Mouse (Mus musculus): ENCODE data around the gene Tcf12.

The Tcf12 gene

DNA sequence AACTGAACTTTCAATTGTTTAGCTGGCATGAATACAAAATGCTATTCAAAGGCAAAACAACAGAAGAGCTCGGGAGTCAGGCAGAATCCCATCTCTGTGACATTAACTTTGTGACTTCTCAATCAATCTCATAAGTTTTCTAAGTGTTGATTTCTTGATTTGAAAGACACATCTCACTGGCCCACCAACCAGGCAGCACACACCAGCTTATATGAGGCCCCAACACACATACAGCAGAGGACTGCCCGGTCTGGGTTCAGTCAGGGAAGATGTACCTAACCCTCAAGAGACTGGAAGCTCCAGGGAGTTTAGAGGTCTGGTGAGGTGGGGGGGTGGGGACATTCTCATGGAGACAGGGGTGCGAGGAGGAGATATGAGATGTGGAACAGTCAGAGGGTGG, 132.8 kb downstream of the Tcf12 start:
- DNase-seq: no peak

DNA sequence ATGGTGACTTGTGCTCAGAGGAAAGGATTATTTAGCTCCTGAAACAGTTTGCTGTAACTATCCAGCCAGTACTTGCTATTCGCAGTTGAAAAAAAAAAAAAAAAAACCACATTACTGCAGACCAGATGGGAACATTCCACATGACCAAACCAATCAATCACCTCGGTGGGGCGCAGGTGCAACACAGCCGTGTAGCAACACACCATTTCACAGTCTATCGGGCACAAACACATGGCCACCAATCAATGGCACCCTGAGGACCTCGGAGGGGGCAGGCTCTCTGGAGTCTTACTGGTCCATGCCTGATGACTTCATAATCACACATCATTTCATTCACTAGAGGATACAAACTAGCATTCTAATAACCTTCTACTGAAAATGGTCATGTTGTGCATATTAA, 135.6 kb downstream of the Tcf12 start:
- DNase-seq: peak; percentile 16

DNA sequence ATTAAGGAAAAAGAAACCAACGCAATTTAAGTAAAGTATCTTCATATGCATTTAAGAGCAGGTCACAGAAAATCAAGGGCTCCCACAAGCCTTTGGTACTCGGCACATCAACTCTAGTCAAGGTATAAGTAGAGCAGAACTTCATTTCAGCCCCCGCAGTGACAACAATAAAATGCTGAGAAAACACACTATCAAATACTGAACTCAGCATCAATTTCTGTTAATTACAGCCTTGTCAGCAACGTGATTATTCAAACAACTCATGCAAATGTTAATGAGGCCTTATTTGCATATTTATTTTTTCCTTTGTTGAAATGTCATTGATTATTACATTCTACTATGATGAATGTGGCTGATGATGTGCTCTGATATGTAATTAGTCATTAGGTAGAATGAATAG, 136.5 kb downstream of the Tcf12 start:
- DNase-seq: no peak

DNA sequence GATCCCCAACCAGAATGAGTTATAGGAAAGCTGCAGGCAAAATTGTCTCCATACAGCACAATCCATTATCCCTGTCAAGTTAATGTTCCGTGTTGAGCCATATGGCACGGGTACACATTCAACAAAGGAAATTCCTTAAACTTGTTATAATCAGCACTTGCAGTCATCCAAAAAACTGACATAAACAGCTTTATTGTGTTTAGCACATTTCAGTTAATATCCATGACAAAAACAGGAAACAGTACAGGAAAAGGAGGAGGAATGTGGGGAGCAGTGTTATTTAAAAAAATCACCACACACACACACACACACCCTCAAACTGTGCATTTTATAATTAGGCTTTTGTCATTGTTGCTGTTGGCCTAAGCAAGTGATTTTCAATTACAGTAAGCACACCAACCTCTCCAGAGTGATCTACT, 137.1 kb downstream of the Tcf12 start:
- DNase-seq: no peak

DNA sequence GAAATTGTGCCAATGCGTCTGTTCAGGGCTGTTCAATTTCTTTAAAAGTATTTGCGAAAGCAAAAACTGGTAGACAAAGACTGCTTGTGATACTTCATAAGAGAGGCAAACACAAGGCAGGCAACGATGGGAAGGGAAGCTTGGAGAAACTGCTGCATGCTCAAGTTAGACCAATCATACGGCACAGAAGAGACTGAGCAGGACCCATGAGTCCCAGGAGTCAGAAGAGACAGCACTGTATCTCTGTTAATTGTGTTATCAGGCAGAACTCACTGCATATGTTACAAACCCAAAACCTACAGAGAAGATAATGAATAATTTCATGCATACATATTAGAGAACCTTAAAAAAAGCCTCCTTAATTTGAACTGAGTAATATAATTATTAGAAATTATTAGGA, 147.6 kb downstream of the Tcf12 start:
- no peak for DNase-seq

DNA sequence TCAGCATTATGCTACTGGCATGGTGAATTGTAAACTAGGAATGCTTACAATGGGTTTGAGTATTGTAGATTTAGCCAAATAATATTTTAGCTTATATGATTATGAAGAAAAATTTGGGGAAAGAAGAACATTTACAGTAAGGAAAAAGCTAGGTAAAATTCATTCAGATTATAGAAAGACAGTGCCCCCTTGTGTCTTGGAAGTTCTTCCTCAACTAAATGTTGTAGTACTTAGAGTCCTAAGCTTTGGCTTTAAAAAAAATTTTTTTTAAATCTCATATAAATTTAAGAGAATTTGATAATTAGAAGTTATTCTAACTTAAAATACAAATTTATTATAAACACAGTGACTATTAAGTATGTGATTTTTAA, 151.7 kb downstream of the Tcf12 start:
- DNase-seq: no peak

DNA sequence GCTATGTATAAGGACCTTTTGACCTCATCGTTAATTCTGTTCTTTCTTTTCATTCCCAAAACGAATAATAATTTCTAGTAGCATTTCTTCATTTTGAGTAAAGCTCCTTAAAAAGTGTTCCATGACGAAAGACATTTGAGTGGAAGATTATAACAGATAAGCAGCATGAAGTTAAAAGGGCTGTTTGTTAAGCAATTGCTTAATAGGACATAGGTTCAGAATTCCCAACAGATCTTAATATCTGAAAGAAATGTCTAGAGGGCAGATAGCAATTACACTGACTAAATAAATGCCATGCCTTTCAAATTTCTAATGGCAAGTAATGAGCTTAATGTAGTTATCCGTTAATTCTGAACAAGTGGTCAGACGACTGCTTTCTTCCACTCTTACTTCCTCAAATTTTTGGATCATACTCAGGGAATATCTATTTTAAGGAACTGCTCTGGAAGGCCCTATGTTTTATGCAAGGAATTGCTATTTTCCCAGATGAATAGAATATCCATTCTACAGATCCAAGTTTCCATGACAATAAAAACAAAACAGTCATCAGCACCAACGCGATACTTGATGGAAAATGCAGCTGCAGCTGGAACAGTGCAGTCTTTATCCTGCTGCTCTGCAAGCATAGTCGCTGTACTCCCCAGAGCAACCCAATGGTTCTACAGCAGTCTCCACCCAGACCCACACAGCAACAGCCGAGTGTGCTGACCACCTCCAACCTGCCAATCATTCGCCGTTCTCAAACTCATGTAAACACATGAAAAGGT, 152.2 kb downstream of the Tcf12 start:
- DNase-seq: no peak

DNA sequence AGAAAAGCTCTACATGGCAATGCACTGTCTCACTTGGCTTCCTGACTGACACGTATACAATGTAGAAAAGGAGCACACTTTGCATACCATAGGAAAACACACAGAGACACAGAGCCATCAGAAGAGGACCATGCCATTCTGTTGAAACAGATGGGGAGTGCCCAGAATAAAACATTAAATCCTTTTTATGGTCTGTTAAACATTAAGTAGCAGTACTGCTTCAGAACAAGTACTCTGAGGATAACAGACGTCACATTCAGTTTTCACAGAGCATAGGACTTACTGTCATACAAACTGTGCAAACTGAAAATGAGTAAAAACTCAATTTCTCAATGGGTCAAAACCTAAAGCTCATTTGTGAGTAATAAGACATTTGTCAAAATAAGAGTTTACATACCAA, 158.5 kb downstream of the Tcf12 start:
- no peak for DNase-seq

DNA sequence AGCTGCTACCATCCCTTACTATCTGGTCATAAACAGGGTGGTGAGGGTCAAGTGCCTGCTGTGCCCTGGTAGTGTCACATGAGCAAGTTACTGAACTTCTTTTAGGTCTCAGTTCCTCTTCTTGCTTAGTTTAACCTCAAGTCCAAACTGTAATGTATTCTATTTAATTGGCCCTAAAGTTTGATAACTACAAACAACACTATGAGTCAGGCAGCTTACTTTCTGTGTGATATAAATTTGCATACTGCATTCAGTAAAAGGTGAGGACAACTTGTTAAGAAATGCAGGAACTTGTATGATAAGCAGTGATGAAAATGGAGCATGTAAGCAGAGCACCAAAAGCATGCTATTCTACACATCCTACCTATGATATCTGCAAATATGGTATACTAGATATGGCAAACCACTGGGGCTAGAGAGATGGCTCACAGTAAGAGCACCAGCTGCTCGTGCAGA, 159.0 kb downstream of the Tcf12 start:
- no peak for DNase-seq

DNA sequence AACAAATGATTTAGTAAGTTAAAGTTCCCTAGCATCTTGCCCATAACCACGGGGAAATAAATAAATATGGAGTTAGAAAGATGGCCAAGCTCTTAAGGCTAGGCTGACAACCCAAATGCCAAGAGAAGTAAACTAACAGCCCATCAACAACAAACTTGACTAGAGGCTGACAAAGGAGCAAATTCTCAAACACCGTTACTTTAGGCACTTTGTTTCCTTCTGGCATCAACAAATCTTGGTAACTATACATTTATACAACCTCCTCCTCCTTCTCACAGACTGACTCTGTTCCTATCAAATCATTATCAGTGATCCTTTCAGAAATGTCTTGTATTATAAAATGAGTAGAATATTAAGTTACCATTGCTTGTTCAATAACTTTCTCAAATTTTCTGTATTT, 159.7 kb downstream of the Tcf12 start:
- no peak for DNase-seq

DNA sequence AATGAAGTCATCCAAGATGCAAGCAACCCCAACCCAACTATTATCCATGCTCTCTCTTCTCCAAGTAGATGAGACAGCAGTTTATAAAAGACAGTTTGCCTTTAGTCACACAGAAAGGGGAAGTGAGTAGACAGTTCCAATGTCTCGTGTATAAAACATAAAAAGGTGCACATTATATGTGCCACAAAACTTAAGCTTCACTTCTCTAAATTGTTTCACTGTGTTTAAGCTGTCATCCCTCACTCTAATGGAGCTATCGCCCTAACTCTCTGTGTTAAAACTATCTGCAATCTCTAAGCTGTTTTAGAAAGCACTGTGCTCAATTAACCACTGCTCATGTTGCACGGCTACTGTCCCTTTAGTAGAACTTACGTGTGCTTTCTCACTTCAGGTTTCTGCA, 160.3 kb downstream of the Tcf12 start:
- no peak for DNase-seq

DNA sequence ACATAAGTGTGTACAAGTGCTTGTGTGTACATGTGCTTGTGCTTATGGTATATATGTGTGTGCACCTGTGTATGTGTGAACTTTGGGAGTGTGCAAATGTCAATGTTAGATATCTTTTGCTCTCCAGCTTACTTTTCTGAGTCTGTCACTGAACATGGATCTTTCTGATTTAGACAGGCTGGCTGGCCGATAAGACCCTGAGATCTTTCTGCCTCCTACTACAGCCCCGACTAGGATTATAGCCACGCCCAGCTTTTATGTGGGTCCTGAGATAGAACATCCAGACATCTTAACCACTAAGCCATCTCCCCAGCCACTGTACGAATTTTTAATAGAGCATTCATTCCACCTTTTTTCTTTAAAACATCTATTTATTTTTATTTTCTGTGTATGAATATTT, 166.9 kb downstream of the Tcf12 start:
- DNase-seq: no peak

DNA sequence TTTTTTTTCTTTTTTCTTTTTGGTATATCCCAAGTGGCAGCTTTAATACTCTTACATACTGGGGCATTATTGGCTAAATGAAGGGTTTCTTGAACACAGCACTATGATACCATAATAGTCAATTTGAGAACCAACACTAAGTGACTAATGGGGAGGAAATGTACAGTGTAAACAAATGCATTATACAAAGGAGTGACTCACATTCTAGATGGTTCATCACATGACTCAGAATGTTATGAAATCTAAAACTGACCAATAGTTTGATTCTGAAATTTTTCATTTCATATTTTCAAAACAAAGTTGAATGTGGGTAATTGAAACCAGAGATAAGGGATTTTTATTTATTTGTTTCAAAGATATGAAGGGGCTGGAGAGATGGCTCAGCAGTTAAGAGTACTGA, 169.2 kb downstream of the Tcf12 start:
- DNase-seq: no peak

DNA sequence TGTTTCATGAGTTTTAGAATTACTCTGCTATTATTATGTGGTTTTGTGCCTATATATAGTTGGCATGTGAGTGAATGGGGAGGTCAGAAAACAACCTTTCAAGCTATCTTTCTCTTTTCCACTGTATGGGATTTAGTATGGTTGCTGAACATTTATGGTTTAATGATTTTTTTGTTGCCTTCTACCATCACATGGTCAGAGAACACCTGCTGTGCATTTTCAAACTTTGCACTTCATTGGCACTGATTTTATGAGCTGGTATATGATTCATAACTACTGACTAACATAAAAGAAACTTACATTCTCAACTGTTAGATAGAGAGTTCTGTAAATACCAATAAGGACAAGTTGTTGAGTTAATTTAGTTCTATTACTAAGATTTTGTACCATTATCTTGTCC, 171.7 kb downstream of the Tcf12 start:
- no peak for DNase-seq

DNA sequence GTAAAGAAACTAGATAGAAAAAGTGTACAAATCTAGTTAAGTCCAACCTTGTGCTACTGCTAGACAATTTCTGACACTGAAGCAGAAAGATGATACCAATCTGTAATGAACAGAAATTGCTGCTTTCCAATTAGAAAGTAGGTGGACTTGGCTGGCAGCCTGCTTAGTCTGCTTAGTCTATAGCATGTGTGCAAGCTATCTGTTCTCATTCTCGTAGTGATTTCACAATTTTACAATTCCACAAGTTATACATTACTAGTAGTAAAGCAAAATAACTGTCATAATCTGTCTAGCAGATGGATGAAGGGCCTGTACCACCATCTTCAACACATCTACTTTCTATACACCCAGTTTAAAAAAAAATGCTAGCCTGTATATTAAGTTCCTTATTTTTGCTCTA, 175.5 kb downstream of the Tcf12 start:
- DNase-seq: no peak

DNA sequence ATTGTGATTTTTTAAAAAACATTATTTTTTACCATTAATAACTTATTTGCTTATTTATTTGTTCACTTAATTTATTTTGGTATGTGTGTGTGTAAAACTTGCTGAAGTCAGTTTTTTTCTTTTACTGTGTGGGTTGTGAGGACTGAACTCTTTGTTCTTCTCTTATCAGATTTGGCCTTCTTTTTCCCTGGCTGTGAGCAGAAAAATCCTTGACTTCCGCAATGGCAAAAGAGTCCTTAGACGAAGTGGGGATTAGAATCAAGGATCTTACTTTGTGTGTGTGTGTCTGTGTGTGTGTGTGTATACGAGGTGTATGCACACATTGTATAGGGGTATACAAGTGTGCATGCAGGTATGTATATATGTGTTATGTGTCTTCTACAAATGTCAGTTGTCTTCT, 176.8 kb downstream of the Tcf12 start:
- no peak for DNase-seq

DNA sequence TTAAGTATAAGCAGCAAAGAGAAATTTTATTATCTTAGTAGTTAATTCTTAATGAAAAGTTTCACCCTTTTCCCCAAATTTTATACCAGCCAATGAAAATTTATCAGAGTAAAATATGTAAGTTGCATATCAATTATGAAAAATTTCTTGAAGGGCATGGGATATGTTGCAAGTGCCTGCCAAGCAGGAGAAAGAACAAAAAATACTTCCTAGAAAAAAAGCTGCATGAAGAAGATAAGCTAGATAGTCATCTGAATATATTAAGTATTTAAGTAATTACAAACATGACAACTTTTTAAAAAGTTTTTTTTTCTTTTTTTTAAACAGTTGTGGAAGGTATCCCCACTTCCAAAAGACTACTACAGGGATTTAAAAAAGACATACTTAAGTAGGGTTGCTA, 179.7 kb downstream of the Tcf12 start:
- no peak for DNase-seq

DNA sequence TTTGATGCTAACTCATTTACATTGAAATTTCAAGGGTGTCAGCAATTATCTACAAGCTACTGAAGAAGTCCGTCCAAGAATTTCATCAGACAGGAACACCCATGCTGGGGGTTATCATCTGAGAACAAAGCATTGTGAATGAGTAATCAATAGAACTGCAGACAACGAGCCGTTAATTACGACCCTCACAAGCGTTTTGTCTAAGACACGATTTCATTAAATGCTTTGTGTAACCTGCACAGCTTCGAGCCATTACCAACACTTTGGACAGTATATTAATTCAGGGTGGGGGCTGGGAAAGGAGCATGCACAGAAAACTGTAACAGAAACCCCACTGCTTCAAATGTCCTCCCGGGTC, 180.3 kb downstream of the Tcf12 start:
- DNase-seq: no peak

DNA sequence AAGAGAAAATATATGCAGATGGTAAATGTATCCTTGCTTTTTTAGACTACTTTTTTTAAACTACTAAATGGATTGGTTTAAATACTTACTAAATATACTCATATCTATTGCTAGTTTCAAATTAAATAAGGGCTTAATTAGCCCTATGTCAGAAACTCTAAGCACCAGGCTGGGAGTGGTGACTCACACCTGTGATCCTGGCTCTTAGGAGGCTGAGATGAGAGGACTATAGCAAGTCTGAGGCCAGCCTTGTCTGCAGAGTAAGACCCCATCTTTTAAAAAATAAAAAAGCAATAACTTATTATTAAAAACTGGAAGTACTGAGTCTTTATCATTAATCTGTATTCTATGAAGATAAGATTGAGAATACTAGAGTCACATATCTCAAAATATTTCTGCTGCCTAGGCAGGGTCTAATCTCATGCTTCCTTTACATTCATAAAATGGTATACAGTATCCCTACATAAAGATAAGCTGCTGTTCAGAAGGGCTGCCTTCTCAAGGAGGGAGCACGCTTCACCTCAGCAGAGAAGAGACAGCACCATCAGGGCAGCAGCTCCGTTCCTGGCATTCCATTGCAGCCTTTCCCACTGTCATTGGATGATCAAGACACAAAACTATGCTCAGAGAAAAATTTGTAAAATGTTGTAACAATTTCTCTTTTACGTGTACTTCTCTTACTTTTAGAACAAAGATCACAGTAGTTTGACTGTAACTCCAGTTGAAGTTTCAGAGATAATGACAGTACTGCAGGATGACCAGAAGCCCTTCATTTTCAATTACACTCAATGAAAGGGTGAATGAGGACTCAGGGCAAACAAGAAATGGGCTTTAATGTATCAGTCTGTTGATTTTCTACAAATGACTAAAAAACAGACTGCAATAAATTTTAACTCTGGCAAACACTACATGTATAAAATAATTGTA, 181.0 kb downstream of the Tcf12 start:
- DNase-seq: no peak

DNA sequence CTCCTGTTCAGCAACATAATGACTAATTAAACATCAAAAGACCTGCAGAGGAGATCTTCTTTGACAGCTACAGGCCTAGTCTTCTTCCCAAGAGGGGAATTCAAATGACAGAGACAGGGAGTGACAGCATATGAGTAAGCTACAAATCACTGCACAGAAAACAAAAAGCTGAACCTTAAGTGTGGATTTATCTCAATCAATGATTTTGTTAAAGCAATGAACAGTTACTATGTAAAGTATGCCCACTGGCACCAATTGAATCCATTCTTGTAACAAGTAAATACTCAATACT, 195.1 kb downstream of the Tcf12 start:
- DNase-seq: no peak

DNA sequence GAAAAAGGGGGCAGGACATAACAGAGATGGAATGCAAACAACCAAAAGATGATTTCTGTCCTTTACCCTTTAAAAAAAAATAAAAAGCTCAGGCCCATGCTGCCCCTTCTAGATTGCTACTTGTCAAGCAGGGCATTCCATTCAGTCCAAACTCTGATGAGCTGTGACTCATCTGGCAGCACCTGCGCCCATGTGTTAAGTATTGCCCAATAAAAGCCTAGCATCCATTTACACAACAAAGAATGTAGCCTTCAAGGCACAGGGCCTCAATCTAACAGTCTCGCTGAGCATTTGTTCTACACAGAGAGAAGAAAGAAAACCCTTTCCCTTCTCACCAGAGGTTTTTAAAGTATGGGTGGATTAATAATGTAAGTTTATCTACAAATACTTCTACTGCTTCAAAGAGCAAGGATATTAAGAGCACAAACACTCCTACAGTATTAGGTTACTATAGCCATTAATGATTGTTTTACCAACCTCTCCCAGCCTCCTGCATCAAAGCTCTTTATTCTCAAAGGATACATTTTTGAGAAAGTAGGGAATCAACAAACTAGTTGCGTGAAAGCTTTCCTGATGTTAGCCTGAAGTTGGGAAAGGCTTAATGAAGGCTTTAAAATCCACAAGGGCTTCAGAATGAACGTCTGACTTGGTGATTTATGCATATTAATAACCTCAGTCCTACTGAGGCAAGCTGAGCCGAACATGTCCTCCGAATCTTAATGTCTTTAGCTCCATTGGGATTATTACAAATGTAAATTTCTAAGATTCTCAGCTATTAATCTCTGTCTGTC, 195.6 kb downstream of the Tcf12 start:
- no peak for DNase-seq

DNA sequence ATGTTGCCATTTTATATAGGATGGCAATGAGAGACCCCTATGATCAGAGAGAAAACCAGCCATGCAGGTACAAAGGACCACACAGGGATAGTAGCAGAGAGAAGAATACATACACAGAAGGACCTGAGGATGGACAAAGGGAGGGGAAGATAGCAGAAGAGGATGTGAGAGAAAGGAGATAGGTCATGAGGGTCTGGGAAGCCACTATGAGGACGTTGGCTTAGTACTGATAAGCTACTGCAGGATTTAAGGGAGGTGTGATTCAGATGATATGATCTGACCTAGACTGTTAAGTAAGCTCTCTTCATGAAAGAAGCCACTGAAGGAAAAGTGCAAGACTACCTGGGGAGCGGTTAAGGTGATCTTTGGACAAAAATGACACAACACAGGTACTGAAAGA, 205.1 kb downstream of the Tcf12 start:
- DNase-seq: no peak

DNA sequence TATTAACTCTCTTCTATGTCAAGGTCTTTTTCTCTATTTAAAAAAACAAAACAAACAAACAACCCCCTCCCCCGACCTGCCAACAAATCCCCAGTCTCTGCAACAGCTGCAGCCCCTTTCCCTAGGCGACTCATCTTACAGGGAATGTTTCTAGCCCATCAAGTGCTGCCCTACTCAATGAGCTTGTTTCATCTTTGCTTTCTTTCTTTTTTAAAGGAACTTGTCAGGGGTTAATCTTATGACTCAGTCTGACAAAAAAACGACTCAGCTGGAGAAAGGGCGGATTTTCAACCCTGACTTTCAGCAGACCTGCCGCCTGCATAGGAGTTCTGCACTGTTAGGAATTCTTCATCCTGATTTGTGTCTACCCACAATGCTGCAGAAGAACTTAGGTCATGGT, 212.8 kb downstream of the Tcf12 start:
- DNase-seq: no peak

DNA sequence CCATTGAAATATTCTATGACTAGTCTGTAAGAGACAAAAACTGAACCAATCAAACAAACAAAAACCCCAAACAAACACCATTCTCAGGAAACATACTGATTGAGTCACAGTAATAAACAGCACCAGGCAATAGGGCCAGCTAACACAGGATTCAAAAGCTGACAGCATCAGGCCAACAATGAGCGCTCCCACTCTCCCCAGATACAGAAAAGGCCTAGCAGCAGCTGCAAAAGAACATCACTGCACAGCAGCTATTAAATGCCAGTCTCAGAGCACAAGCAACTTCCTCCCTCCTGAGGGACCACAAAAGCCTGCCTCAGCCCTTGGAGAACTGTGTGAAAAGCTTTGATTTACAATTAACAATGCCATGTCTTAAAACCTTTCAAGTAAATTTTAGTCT, 214.3 kb downstream of the Tcf12 start:
- no peak for DNase-seq
